Mouse (Mus musculus): ENCODE results near the gene 2310034G01Rik.

Gene 2310034G01Rik

GRCm38 (mm10) chr19:46313116-46313515 lies 37.0 kb downstream of the 2310034G01Rik start:
- DNase-seq: peak; percentile 5

- DNase-seq: peak; percentile 9
Measured at GRCm38 (mm10) chr19:46312566-46312965, 37.5 kb downstream of the 2310034G01Rik start.

- DNase-seq: peak; percentile 6
Measured at GRCm38 (mm10) chr19:46311341-46311740, 38.8 kb downstream of the 2310034G01Rik start.

DNA sequence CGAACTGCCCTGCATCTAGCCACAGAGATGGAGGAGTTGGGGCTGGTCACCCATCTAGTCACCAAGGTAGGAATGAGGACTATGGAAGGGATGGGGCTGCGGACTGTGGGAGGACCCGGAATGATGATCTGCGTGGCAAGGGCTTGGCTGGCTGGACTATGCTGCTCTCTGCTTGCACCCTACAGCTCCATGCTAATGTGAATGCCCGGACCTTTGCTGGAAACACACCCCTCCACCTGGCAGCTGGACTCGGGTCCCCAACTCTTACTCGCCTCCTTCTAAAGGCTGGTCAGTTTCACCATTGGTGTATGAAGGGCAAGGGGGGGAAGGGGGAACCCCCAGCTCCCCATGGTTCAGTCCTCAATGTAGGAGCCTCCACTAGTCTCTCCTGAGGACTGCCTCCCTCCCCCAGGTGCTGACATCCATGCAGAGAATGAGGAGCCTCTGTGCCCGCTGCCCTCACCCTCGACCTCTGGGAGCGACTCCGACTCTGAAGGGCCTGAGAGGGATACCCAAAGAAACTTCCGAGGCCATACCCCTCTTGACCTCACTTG lies 39.7 kb downstream of the 2310034G01Rik start:
- DNase-seq: peak; percentile 10

DNA sequence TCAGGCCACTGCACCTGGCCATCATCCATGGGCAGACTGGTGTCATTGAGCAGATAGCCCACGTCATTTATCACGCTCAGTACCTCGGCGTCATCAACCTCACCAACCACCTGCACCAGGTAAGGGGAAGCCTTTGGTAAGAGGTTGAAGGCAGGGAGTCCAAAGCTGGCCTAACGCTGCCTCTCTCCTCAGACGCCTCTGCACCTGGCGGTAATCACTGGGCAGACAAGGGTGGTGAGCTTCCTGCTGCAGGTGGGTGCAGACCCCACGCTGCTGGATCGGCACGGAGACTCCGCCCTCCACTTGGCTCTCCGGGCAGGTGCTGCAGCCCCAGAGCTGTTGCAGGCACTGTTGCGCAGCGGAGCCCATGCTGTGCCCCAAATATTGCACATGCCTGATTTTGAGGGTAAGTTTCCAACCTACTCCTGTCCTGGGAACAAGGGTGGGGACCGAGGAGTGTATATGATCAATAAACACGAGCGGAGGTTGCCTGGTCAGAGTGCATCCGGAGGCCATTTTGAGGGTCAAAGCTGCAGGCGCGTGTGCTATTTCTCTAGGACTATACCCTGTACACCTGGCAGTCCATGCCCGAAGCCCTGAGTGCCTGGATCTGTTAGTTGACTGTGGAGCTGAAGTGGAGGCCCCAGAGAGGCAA lies 40.3 kb downstream of the 2310034G01Rik start:
- DNase-seq: peak; percentile 9

DNA sequence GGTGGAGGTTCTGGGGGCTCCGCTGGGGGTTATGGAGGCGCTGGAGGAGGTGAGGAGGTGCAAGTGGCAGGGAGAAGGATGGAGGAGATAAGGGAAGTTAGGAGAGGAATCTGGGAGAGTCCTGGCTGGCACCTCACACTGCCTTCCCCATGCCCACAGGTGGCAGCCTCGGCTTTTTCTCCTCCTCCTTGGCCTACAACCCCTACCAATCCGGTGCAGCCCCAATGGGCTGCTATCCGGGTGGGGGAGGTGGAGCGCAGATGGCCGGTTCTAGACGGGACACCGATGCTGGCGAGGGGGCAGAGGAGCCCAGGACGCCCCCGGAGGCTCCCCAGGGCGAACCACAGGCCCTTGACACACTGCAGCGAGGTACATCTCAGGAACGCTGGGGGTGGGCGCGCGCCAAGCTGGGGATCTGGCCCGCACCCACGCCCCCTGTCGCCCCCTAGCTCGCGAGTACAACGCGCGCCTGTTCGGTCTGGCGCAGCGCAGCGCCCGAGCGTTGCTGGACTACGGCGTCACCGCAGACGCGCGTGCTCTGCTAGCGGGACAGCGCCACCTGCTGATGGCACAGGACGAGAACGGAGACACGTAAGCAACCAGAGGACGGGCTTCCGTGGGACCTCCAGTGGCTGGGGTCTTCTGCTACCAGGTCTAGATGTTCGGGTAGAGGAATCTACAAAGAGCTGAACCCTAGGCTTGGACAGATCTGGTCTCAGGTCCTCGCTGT lies 41.2 kb downstream of the 2310034G01Rik start:
- peak; percentile 96 for DNase-seq

- DNase-seq: peak; percentile 10
Measured at GRCm38 (mm10) chr19:46308303-46308702, 41.8 kb downstream of the 2310034G01Rik start.

DNA sequence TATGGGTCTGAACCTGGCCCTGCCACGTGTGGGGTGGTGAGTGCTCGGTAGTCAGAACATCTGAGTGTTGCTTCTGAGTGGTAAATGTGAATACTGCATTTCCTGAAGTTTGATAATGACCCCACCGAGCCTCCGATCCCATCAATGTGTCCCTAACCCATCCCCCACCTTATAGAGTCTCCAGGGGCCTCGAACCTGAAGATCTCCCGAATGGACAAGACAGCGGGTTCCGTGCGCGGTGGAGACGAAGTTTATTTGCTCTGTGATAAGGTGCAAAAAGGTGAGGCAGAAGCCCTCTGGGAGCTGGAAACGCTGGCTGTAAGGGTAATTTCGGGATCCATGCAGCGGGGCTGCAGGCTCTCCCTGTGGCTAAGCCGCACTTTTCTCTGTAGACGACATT lies 42.3 kb downstream of the 2310034G01Rik start:
- DNase-seq: peak; percentile 11

- peak; percentile 19 for DNase-seq
Measured at GRCm38 (mm10) chr19:46306751-46307289, 43.3 kb downstream of the 2310034G01Rik start.

- no peak for DNase-seq
Measured at GRCm38 (mm10) chr19:46306268-46306610, 43.9 kb downstream of the 2310034G01Rik start.

DNA sequence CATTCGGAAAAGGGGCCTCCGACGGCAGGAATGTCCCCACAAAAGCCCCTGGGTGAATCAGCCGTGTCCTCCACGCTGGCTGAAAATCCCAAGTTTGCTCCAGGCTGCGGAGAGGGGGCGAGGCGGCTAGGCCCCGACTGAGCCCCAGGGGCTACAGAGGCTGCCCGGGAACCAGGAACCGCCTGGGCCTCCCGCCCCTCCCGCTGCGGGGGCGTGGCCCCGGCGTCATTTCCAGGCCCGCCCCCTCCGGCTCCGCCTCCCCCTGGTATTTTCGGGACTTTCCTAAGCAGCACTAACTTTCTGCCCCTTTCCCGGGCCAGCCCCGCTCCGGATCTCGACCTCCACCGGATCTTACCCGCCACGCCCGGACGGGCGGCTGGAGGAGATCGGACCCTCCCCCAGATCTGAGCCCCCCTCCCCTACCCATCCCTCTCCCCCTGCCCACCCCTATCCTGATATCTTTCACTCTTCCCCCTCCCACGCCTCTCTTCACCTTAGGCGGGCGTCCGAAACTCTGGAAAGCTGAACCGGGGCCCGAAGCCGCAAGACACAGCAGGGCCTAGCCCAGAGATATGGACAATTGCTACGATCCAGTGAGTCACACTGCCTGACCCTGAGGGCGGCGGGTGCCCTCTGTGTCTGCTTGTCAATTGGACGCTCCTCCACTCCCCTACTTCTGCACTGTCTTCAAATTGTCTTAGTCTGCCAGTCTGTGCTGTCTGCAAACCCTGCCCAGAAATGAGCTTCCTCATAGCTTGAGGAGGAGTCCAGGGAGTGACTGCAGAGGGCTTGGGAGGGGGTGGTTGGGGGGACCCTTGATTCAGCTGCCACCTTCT lies 44.5 kb downstream of the 2310034G01Rik start:
- peak; percentile 95 for DNase-seq

DNA sequence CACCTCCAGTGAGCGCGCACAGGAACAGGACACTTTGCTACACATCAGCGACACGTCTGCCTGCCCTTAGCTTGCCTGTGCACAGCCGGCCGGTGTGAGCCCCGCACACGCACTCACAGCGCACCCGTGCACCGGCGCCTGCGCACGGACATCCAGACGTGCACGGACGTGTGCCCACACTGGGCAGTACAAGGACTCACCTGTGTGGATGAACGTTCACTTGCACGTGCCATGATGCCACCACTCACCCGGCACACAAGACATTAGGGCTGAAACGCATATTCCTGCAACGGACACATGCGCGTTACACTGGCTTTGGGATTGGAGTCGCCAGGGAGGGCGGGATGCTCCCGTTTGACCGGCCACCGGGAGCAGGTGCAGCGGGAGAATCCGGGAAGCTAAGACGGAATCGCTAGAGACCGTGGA lies 45.2 kb downstream of the 2310034G01Rik start:
- DNase-seq: no peak

DNA sequence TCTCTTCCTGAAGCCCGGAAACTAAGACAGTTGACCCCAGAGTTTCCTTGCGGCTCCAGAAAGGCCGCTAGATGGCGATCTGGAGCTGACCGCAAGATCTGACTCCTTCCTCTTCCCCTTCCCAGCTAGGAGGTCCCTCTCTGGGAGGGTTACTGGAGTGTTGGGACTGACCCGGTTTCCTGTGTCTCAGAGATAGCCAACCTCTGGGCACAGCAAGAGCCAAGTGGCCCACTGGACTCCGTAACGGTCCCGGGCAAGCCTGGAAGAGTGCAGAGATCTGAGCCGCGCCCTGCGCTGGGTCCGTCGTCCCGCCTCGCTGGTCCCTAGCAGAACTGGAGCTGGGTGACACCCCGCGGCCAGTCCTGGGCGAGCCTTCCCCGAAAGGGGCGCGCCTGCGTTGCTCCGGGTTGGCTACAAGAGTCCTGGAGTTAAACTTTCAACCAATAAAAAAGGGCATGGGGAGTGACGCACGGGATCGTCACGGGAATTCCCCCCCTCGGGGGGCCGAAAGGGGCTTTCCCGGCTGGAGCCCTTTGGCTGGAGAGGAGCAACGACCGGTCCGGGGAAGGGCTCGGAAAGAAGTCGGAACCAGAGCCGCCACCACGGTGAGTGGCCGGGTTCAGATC lies 45.8 kb downstream of the 2310034G01Rik start, which contains the start of gene Nfkb2:
Gene Nfkb2 (plus strand): TSS at position 105 of the 626 bp plus-strand sequence.
- peak; percentile 97 for DNase-seq

GRCm38 (mm10) chr19:46303251-46304215 lies 46.6 kb downstream of the 2310034G01Rik start:
- no peak for DNase-seq

DNA sequence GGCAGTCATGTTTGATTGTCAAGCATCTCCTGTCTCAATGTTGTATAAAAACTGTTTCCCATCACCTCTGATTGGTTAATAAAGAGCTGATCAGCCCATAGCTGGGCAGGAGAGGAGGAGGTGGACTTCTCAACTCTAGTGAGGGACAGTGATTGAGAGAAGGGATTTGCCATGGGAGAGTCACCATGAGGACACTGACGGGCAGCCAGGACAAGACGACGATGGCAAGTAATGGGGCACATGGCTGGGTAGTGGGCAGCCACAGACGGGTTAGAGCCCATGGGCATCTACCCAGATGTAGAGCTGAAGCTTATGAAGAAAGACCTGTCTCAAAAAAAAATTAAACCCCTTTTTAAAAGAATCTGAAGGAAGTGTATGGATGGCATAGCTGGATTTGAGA lies 47.6 kb downstream of the 2310034G01Rik start:
- DNase-seq: no peak

DNA sequence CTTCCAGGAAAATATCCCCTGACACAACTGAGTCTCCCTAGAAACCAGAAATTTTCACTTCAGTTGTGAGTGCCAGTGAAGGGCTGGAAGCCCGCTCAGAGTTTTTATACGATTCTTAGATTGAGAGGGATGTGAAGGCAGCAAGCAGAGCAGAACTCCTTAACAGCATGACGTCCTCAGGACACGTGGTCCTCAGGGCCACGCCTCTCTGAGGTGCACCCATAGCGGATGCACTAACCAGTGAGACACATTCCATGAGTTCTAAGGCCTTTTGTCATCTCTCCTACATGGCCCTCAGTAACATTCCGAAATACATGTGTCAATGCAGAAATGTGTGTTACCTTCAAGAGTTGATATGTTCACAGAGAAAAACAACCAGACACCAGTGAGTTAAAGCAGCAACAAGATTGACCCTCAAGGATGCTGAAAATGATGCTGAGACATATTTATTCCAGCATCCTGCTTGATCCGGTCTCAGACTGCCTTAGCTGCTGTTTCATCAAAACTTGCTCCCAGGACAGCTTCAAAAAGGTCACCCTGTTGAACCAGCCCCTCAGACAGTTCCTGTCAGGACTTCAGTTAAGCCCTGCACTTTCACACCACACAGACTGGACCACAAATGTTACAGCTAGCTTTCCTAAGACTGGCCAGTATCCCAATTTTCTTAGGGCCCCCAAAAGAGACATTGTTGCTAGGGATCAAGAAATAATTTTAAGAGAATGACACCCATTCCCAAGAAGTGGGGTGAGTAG lies 49.6 kb downstream of the 2310034G01Rik start:
- DNase-seq: no peak

Data from kidney, postnatal 10 days (tissue).